18 mouse cellular contexts compared by ENCODE assay signal in genomic region chr5:51752024-51752423, GRCm38 (mm10).
"Had no signal": no experiment of that assay in that cellular context is flagged by ENCODE, and none has a peak within 500 bp of the region (broad histone marks: within the 10 kb centered on the region; RNA-seq: fewer than 3 reads in every experiment).

No protein-coding gene starts in this region.

- H3K4me1 ChIP-seq: lung, embryonic 15.5 days; megakaryocyte, embryonic 14.5 days; midbrain, embryonic 13.5 days; midbrain, embryonic 15.5 days; neural tube, embryonic 13.5 days; neural tube, embryonic 15.5 days; stomach, embryonic 15.5 days had no signal

- H3K27ac ChIP-seq: lung, embryonic 15.5 days; macrophage; midbrain, embryonic 13.5 days; midbrain, embryonic 15.5 days; neural tube, embryonic 13.5 days; neural tube, embryonic 15.5 days; stomach, embryonic 15.5 days; stomach, postnatal 0 days had no signal

- DNase-seq: liver, postnatal 0 days; lung, adult 2 months; lung, postnatal 14 days; lung, postnatal 36 days; retina, postnatal 1 day; right cerebral cortex, adult 18-20 months; thymus, adult 2 months; thymus, postnatal 25 days; thymus, postnatal 4 days had no signal

- H3K4me3 ChIP-seq: lung, embryonic 15.5 days; megakaryocyte, embryonic 14.5 days; midbrain, embryonic 13.5 days; midbrain, embryonic 15.5 days; neural tube, embryonic 13.5 days; neural tube, embryonic 15.5 days; stomach, embryonic 15.5 days had no signal
